Mouse (Mus musculus) embryo, embryonic 11.5 days (tissue): ENCODE measurements around the gene Maz.
A peak's percentile ranks its signal among the peaks of the same experiment; 100 is the strongest.

Source experiments
- DNase-seq: peaks from one replicate; pipeline ENCODE4 v3.0.0-alpha.2; 2012; ENCODE audit warnings: low read depth, low spot score

The Maz gene

GRCm38 (mm10) chr7:127021563-127022527 lies 5.0 kb downstream of the Maz start:
- DNase-seq = no peak

GRCm38 (mm10) chr7:127020901-127021562 lies 5.8 kb downstream of the Maz start, which contains the start of the genes Gm42742 and Prrt2:
Gm42742 (minus strand) TSS chr7:127021097.
Prrt2 (minus strand) TSS chr7:127021211.
- peak; percentile 41 for DNase-seq

- DNase-seq = no peak
These were observed 6.3 kb downstream of the Maz start for GRCm38 (mm10) chr7:127020491-127020890.

GRCm38 (mm10) chr7:127020031-127020430 lies 6.8 kb downstream of the Maz start:
- DNase-seq = no peak

- no peak for DNase-seq
These were observed 7.4 kb downstream of the Maz start for GRCm38 (mm10) chr7:127019306-127019960.

GRCm38 (mm10) chr7:127018416-127019305 lies 8.2 kb downstream of the Maz start:
- no peak for DNase-seq

GRCm38 (mm10) chr7:127017950-127018345 lies 8.9 kb downstream of the Maz start:
- no peak for DNase-seq

- DNase-seq = peak; percentile 100
These were observed 9.6 kb downstream of the Maz start, which contains the start of gene Pagr1a for GRCm38 (mm10) chr7:127016971-127017949. Pagr1a (minus strand) TSS chr7:127017352.

GRCm38 (mm10) chr7:127016486-127016938 lies 10.3 kb downstream of the Maz start:
- DNase-seq = no peak

- DNase-seq = no peak
These were observed 10.6 kb downstream of the Maz start, which contains the start of gene Pagr1b for GRCm38 (mm10) chr7:127016481-127016485. Pagr1b (minus strand) TSS chr7:127016484.

- DNase-seq = peak; percentile 35
These were observed 10.8 kb downstream of the Maz start for GRCm38 (mm10) chr7:127016081-127016480.

- no peak for DNase-seq
These were observed 11.8 kb downstream of the Maz start for GRCm38 (mm10) chr7:127014993-127015392.

- DNase-seq = peak; percentile 13
These were observed 12.5 kb downstream of the Maz start, which contains the start of gene Mvp for GRCm38 (mm10) chr7:127014320-127014719. Mvp (minus strand) TSS chr7:127014621.

GRCm38 (mm10) chr7:127013385-127013784 lies 13.5 kb downstream of the Maz start:
- DNase-seq = no peak

- no peak for DNase-seq
These were observed 14.0 kb downstream of the Maz start for GRCm38 (mm10) chr7:127012845-127013244.

- DNase-seq = no peak
These were observed 14.5 kb downstream of the Maz start for GRCm38 (mm10) chr7:127012374-127012773.

- DNase-seq = no peak
These were observed 15.1 kb downstream of the Maz start for GRCm38 (mm10) chr7:127011717-127012116.

- DNase-seq = no peak
These were observed 15.8 kb downstream of the Maz start for GRCm38 (mm10) chr7:127011051-127011450.

GRCm38 (mm10) chr7:127009307-127010085 lies 17.3 kb downstream of the Maz start:
- no peak for DNase-seq
